Mouse (Mus musculus) CH12.LX (cell line): ENCODE data around the gene Tmem97. TPM values are rescaled to one million over a fixed set of nuclear protein-coding genes. Genes with fewer than 3 reads are reported as not detected.
A peak's percentile ranks its signal among the peaks of the same experiment; 100 is the strongest.

Experiments used
- DNase-seq: peaks from one replicate; pipeline ENCODE4 v3.0.0-alpha.2; 2013; ENCODE audit errors: extremely low read depth
- H3K27ac ChIP-seq: 2 replicates; pipeline ENCODE4 v1.5.1; 2012; ENCODE audit warnings: low read depth, mild to moderate bottlenecking, control low read depth, moderate library complexity; ENCODE audit not compliant: insufficient read depth
- H3K27me3 ChIP-seq: replicated peaks from 2 replicates; pipeline ENCODE3; 2012; ENCODE audit warnings: inconsistent platforms
- H3K36me3 ChIP-seq, 2 experiments: replicated peaks in 1 of 2; 2 replicates each; pipeline versions ENCODE3 to v1.6.1; 2012; ENCODE audit warnings: inconsistent platforms in 1 of 2, low read length in 1 of 2, mild to moderate bottlenecking in 1 of 2, mixed read lengths in 1 of 2, moderate library complexity in 1 of 2; ENCODE audit not compliant: control insufficient read depth in 1 of 2, insufficient read depth in 1 of 2
- H3K4me1 ChIP-seq, 2 experiments: 2 replicates each; pipeline ENCODE4 v1.6.1; 2012; ENCODE audit warnings: inconsistent platforms in 1 of 2, moderate library complexity in 1 of 2; ENCODE audit not compliant: insufficient read depth in 2 of 2, control insufficient read depth in 1 of 2
- H3K4me2 ChIP-seq: 2 replicates; pipeline ENCODE4 v1.6.1; 2012; ENCODE audit warnings: low read depth, mild to moderate bottlenecking, control low read depth; ENCODE audit not compliant: poor library complexity, insufficient read depth, severe bottlenecking
- H3K4me3 ChIP-seq, 3 experiments: fragments of 150-350 bp in 1 of 3; sonication (generic) in 1 of 3; replicated peaks in 1 of 3; 2 replicates each; pipeline versions ENCODE3 to v1.5.1; 2011 to 2012; ENCODE audit warnings: low read depth in 2 of 3, low read length in 2 of 3, mild to moderate bottlenecking in 2 of 3, moderate library complexity in 2 of 3, control low read depth in 1 of 3, improper control_type of control experiment in 1 of 3, inconsistent platforms in 1 of 3, mixed read lengths in 1 of 3; ENCODE audit not compliant: poor library complexity in 1 of 3
- H3K79me2 ChIP-seq: replicated peaks from 2 replicates; pipeline ENCODE4 v1.6.1; 2012; ENCODE audit warnings: mild to moderate bottlenecking, moderate library complexity; ENCODE audit not compliant: control insufficient read depth, poor library complexity, insufficient read depth, severe bottlenecking; ENCODE audit errors: extremely low read depth
- H3K9ac ChIP-seq: 2 replicates; pipeline ENCODE4 v1.6.1; 2012; ENCODE audit warnings: low read depth, mild to moderate bottlenecking, control low read depth, moderate library complexity; ENCODE audit not compliant: insufficient read depth
- H3K9me3 ChIP-seq: replicated peaks from 2 replicates; pipeline ENCODE3; 2012; ENCODE audit warnings: low read length, inconsistent platforms, mixed read lengths
- BHLHE40 ChIP-seq: IDR thresholded peaks from 2 replicates; pipeline ENCODE4 v1.6.1; 2011; ENCODE audit warnings: mild to moderate bottlenecking, low read depth, low read length, improper control_type of control experiment
- CHD1 ChIP-seq: IDR thresholded peaks from 2 replicates; pipeline ENCODE4 v1.6.1; 2012; ENCODE audit warnings: low read depth, low read length, improper control_type of control experiment, inconsistent platforms
- CHD2 ChIP-seq: IDR thresholded peaks from 2 replicates; pipeline ENCODE4 v1.6.1; 2011; ENCODE audit warnings: low read length, improper control_type of control experiment
- CTCF ChIP-seq, 2 experiments: IDR thresholded peaks in 1 of 2; conservative IDR thresholded peaks in 1 of 2; 2 replicates each; pipeline ENCODE4 v1.5.1; 2011 to 2012; ENCODE audit warnings: low read depth in 2 of 2, low read length in 2 of 2, improper control_type of control experiment in 1 of 2, inconsistent platforms in 1 of 2, mild to moderate bottlenecking in 1 of 2, moderate library complexity in 1 of 2
- E2F4 ChIP-seq: IDR thresholded peaks from 2 replicates; pipeline ENCODE4 v1.6.1; 2011; ENCODE audit warnings: low read depth, low read length, improper control_type of control experiment; ENCODE audit not compliant: insufficient replicate concordance
- EP300 ChIP-seq: IDR thresholded peaks from 2 replicates; pipeline ENCODE4 v1.6.1; 2011; ENCODE audit warnings: low read length, improper control_type of control experiment
- ETS1 ChIP-seq: conservative IDR thresholded peaks from 2 replicates; pipeline ENCODE4 v1.6.1; 2012; ENCODE audit warnings: low read depth, mild to moderate bottlenecking, inconsistent platforms, low read length, improper control_type of control experiment, moderate library complexity
- GABPA ChIP-seq: IDR thresholded peaks from 2 replicates; pipeline ENCODE4 v1.6.1; 2012; ENCODE audit warnings: low read depth, low read length, improper control_type of control experiment, inconsistent platforms; ENCODE audit not compliant: insufficient replicate concordance
- HCFC1 ChIP-seq: IDR thresholded peaks from 2 replicates; pipeline ENCODE4 v1.6.1; 2012; ENCODE audit warnings: low read depth, mild to moderate bottlenecking, inconsistent platforms, low read length, improper control_type of control experiment
- IRF4 ChIP-seq: IDR thresholded peaks from 2 replicates; pipeline ENCODE4 v1.6.1; 2014; ENCODE audit warnings: low read depth, mild to moderate bottlenecking, inconsistent platforms, low read length, improper control_type of control experiment
- KAT2A ChIP-seq: IDR thresholded peaks from 2 replicates; pipeline ENCODE4 v1.6.1; 2012; ENCODE audit warnings: low read length, improper control_type of control experiment, inconsistent platforms; ENCODE audit not compliant: insufficient replicate concordance
- MAFK ChIP-seq: IDR thresholded peaks from 2 replicates; pipeline ENCODE4 v1.6.1; 2011; ENCODE audit warnings: low read length, improper control_type of control experiment; ENCODE audit not compliant: insufficient replicate concordance
- MAX ChIP-seq: IDR thresholded peaks from 2 replicates; pipeline ENCODE4 v1.6.1; 2011; ENCODE audit warnings: low read length, improper control_type of control experiment
- MAZ ChIP-seq: IDR thresholded peaks from 2 replicates; pipeline ENCODE4 v1.6.1; 2012; ENCODE audit warnings: low read depth, mild to moderate bottlenecking, inconsistent platforms, low read length, improper control_type of control experiment, moderate library complexity
- MEF2A ChIP-seq: IDR thresholded peaks from 2 replicates; pipeline ENCODE4 v1.6.1; 2014; ENCODE audit warnings: low read depth, mild to moderate bottlenecking, inconsistent platforms, low read length, improper control_type of control experiment, borderline replicate concordance
- MXI1 ChIP-seq: IDR thresholded peaks from 2 replicates; pipeline ENCODE4 v1.6.1; 2011; ENCODE audit warnings: mild to moderate bottlenecking, low read depth, low read length, improper control_type of control experiment
- MYC ChIP-seq: IDR thresholded peaks from 2 replicates; pipeline ENCODE4 v1.6.1; 2011; ENCODE audit warnings: low read depth, mild to moderate bottlenecking, improper control_type of control experiment, low read length
- NELFE ChIP-seq: IDR thresholded peaks from 2 replicates; pipeline ENCODE4 v1.6.1; 2011; ENCODE audit warnings: low read depth, low read length, improper control_type of control experiment
- NRF1 ChIP-seq: IDR thresholded peaks from 2 replicates; pipeline ENCODE4 v1.6.1; 2014; ENCODE audit warnings: low read depth, mild to moderate bottlenecking, inconsistent platforms, low read length, improper control_type of control experiment, moderate library complexity
- PAX5 ChIP-seq: IDR thresholded peaks from 2 replicates; pipeline ENCODE4 v1.6.1; 2012; ENCODE audit warnings: low read length, inconsistent platforms, mixed read lengths
- POLR2A ChIP-seq: IDR thresholded peaks from 2 replicates; pipeline ENCODE4 v1.6.1; 2011; ENCODE audit warnings: low read depth, mild to moderate bottlenecking, improper control_type of control experiment, low read length
- POLR2AphosphoS2 ChIP-seq: IDR thresholded peaks from 2 replicates; pipeline ENCODE4 v1.6.1; 2011; ENCODE audit warnings: low read depth, low read length, improper control_type of control experiment
- SIN3A ChIP-seq: IDR thresholded peaks from 2 replicates; pipeline ENCODE4 v1.6.1; 2012; ENCODE audit warnings: low read length, improper control_type of control experiment, inconsistent platforms
- SMC3 ChIP-seq: IDR thresholded peaks from 2 replicates; pipeline ENCODE4 v1.6.1; 2011; ENCODE audit warnings: low read depth, low read length, improper control_type of control experiment
- TBP ChIP-seq: conservative IDR thresholded peaks from 2 replicates; pipeline ENCODE4 v1.6.1; 2011; ENCODE audit warnings: low read depth, low read length, improper control_type of control experiment
- UBTF ChIP-seq: IDR thresholded peaks from 2 replicates; pipeline ENCODE4 v1.6.1; 2012; ENCODE audit warnings: low read depth, mild to moderate bottlenecking, inconsistent platforms, low read length, improper control_type of control experiment, moderate library complexity
- USF1 ChIP-seq: IDR thresholded peaks from 2 replicates; pipeline ENCODE4 v1.6.1; 2014; ENCODE audit warnings: low read depth, mild to moderate bottlenecking, inconsistent platforms, low read length, improper control_type of control experiment
- USF2 ChIP-seq: conservative IDR thresholded peaks from 2 replicates; pipeline ENCODE4 v1.6.1; 2011; ENCODE audit warnings: low read depth, low read length, improper control_type of control experiment
- ZKSCAN1 ChIP-seq: IDR thresholded peaks from 2 replicates; pipeline ENCODE4 v1.6.1; 2012; ENCODE audit warnings: low read depth, inconsistent platforms, low read length, improper control_type of control experiment, borderline replicate concordance
- ZMIZ1 ChIP-seq: IDR thresholded peaks from 2 replicates; pipeline ENCODE4 v1.6.1; 2012; ENCODE audit warnings: low read depth, mild to moderate bottlenecking, inconsistent platforms, low read length, improper control_type of control experiment
- ZNF384 ChIP-seq: IDR thresholded peaks from 2 replicates; pipeline ENCODE4 v1.6.1; 2012; ENCODE audit warnings: low read depth, low read length, improper control_type of control experiment, inconsistent platforms
- dilution Hi-C: fragments of 300-500 bp; cut with MboI; formaldehyde crosslinking; loops from 2 replicates; pipeline ENCODE4 v1.14.3; 2020; ENCODE audit warnings: low sequenced_read_pairs; ENCODE audit not compliant: extremely low pct_unique_long_range_greater_than_20kb, extremely low pct_ligation_motif_present
- in situ Hi-C: fragments of 300-500 bp; cut with MboI; formaldehyde crosslinking; loops from 3 replicates; pipeline ENCODE4 v1.14.3; 2019; ENCODE audit warnings: low sequenced_read_pairs, low pct_ligation_motif_present, low pct_unique_long_range_greater_than_20kb, mixed read lengths
- polyA plus RNA-seq: library from polyadenylated mRNA; unstranded; fragments of >175 nt; gene quantifications from 2 replicates; pipeline ENCODE4 v1.2.1, GENCODE M21; 2012; ENCODE audit warnings: low read depth; ENCODE audit not compliant: insufficient read length
- total RNA-seq, 2 experiments: library from RNA; depleted of rRNA; stranded (reverse); fragments of 300-350 nt in 1 of 2; fragments of >200 nt in 1 of 2; gene quantifications; 2 replicates each; pipeline ENCODE4 v1.2.3; 2012 to 2014

The Tmem97 gene
- total and polyA plus RNA-seq, 3 experiments, result 213 to 347 (median 268) TPM

GRCm38 (mm10) chr11:78499004-78499403 lies 51.6 kb downstream of the Tmem97 start, which contains the start of gene Vtn:
Vtn (plus strand) TSS chr11:78499091.
- Histone ChIP-seq H3K4me3 (peak within 1 kb of the TSS; percentile 52 to 88 (median 59)), H3K27ac (no peak within 1 kb of the TSS), H3K9ac (peak within 1 kb of the TSS; percentile 47), H3K4me1 (peaks cover 5 to 12% of the 10 kb centered on the region in 2 experiments), H3K27me3 (peaks cover 46% of the 10 kb centered on the region)
- dilution Hi-C loops, result no loop called here
- no peak for TF ChIP-seq ZMIZ1
- TF ChIP-seq GABPA, result no peak
- no peak for TF ChIP-seq CHD1
- TF ChIP-seq MAX, result no peak
- no peak for TF ChIP-seq UBTF
- TF ChIP-seq TBP, result no peak
- no peak for TF ChIP-seq NELFE
- no peak for TF ChIP-seq NRF1
- TF ChIP-seq HCFC1, result no peak
- TF ChIP-seq IRF4, result no peak
- TF ChIP-seq, all 38 proteins: peak for 0
- H3K79me2 ChIP-seq, result no peaks in the 10 kb centered on the region
- H3K4me2 ChIP-seq, result peak within 1 kb of the TSS; percentile 82
- no peak for DNase-seq
- no peaks in the 10 kb centered on the region for H3K9me3 ChIP-seq
- in situ Hi-C loops, result loop anchor here (5.0 kb wide), 1 partner anchor 37 kb away; no protein-coding TSS in a partner anchor
- peaks cover 0 to 12% of the 10 kb centered on the region in 2 experiments for H3K36me3 ChIP-seq

- Histone ChIP-seq H3K4me2 (peak within 1 kb of the TSS; percentile 89), H3K4me3 (peak within 1 kb of the TSS; percentile 52 to 88 (median 73)), H3K4me1 (peaks cover 5 to 12% of the 10 kb centered on the region in 2 experiments), H3K9ac (peak within 1 kb of the TSS; percentile 47), H3K79me2 (no peaks in the 10 kb centered on the region), H3K27ac (no peak within 1 kb of the TSS), H3K27me3 (peaks cover 47% of the 10 kb centered on the region), H3K9me3 (no peaks in the 10 kb centered on the region), H3K36me3 (peaks cover 0 to under 1% of the 10 kb centered on the region in 2 experiments)
- dilution Hi-C loops, result no loop called here
- DNase-seq, result peak; percentile 99
- in situ Hi-C loops, result loop anchor here (5.0 kb wide), 1 partner anchor 36 kb away; no protein-coding TSS in a partner anchor
- TF ChIP-seq HCFC1 (peak; percentile 47; the same call in 1 of the 2 replicates), E2F4 (no peak), ZKSCAN1 (no peak), CHD2 (no peak), SIN3A (peak; percentile 71; the same call in 1 of the 2 replicates), KAT2A (no peak), ETS1 (no peak), MYC (0 out of 2 replicates have a peak, but pooled peaks have one; percentile 66), IRF4 (0 out of 2 replicates have a peak, but pooled peaks have one; percentile 26), POLR2AphosphoS2 (peak; percentile 51; the same call in 1 of the 2 replicates), USF2 (no peak), ZNF384 (peak; percentile 89), POLR2A (peak; percentile 96), MXI1 (peak; percentile 79; the same call in 1 of the 2 replicates), EP300 (no peak), BHLHE40 (no peak), MAFK (no peak), NRF1 (peak; percentile 98), PAX5 (no peak), MAZ (no peak), USF1 (no peak), SMC3 (no peak), MEF2A (no peak), CTCF (conservative IDR thresholded peaks at IDR 0.05 in 1 of 2, IDR thresholded peaks at IDR 0.05 in 1 of 2; ENCODE audit: low read depth in 2 of 2, low read length in 2 of 2) (no peak)
Observed at GRCm38 (mm10) chr11:78497544-78498522, 52.7 kb downstream of the Tmem97 start, which contains the start of gene Sarm1. Sarm1 (minus strand) TSS chr11:78497754.
